Mouse (Mus musculus): Measurements from ENCODE around the gene Gm7544. TPM values are rescaled to one million over a fixed set of nuclear protein-coding genes. Genes with fewer than 3 reads are reported as not detected.
"Not testable (repeated sequence)": the region's sequence is repeated elsewhere in the genome, so short reads cannot be mapped to it uniquely, and the experiment has no call there.

Gene Gm7544
- total RNA-seq, 2 experiments from 2014 or later: not detected

- ATAC-seq (ENCODE audit: poor library complexity, severe bottlenecking): not testable (repeated sequence)
Observed at GRCm38 (mm10) chr1:82930558-82930957, 25.3 kb downstream of the Gm7544 start.

DNA sequence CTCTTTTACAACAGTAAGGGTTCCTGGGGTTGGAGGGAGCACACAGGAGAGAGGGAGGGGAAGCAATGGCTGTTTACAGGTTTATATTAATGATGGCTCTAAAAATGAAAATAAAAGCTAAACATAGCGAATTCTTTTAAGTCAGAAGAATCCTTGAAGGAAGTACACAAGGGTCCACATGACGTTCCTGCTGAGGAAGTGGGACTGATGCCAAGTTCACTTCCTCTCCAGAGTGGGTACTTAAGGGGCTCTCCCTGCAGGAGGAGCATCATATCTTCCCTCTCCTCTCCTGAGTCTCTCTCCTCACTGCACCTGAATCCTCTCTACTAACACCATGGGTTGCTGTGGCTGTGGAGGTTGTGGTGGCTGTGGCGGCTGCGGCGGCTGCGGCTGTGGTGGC lies 31.2 kb downstream of the Gm7544 start, which contains the start of gene A030014E15Rik:
Gene A030014E15Rik, plus strand, starts transcription at position 268 of the 400 bp plus-strand sequence.
- no peak for ATAC-seq (ENCODE audit: poor library complexity, severe bottlenecking)

DNA sequence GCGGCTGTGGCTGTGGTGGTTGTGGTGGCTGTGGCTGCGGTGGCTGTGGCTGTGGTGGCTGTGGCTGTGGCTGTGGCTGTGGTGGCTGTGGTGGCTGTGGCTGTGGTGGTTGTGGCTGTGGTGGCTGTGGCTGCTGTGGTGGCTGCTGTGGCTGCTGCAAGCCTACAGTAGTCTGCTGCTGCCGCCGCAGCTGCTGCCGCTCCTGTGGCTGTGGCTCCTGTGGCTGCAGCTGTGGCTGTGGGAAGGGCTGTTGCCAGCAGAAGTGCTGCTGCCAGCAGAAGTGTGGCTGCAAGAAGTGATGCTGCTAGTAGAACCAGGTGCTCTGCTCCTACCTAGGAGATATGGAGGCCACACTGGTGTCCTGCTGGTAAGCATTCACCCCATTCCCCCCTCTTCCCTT lies 42.4 kb downstream of the Gm7544 start:
- ATAC-seq (ENCODE audit: poor library complexity, severe bottlenecking): not testable (repeated sequence)

DNA sequence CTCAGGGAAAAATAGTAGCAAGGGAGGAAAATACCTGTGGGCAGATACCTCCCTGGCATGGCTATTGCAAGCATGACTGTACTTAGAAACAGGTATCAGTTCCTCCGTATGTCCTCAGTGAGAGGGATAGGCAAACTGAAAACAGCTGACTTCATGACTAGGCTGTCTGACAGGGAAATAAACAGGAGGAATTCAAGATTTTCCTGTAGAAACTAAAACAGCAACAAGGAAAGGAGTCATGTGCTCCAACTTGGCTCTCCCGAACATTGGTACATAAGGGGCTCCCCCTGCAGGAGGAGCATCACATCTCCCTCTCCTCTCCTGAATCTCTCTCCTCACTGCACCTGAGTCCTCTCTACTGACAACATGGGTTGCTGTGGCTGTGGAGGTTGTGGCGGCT lies 42.8 kb downstream of the Gm7544 start, which contains the start of gene A030005L19Rik:
Gene A030005L19Rik, plus strand, starts transcription at position 301 of the 400 bp plus-strand sequence.
- no peak for ATAC-seq (ENCODE audit: poor library complexity, severe bottlenecking)

DNA sequence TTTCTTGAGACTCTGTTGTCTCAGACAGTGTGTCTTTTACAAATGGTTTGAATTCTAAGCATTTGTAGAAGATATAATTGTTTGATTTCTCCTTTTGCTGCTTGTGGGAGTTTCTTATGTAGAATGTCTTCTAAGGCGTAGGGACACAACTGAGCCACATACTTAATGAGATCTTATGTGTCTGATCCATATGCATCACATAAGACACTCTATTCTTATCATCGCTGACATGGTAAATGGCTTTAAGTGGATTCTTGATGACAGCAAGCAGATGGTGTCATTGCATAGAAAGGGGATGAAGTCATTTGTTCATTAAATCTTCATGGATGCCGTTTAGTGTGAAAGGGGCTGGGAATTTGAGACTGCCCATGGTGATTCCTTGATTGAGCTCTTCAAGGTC lies 49.9 kb downstream of the Gm7544 start:
- ATAC-seq (ENCODE audit: poor library complexity, severe bottlenecking): no peak

Other genes starting within 250 kb of the Gm7544 start
- 131 and 148 TPM in 2 replicates for gene Mff, start 231.1 kb downstream of the Gm7544 start, total RNA-seq (2015)
- 83.4 and 116 TPM in 2 replicates for gene Mff, start 231.1 kb downstream of the Gm7544 start, total RNA-seq (2017)
- gene Tm4sf20, start 187.6 kb downstream of the Gm7544 start, total RNA-seq (2015): not detected in 2 replicates
- gene Tm4sf20, start 187.6 kb downstream of the Gm7544 start, total RNA-seq (2017): not detected in 2 replicates
- gene Gm47791, start 184.8 kb downstream of the Gm7544 start, total RNA-seq (2015): not detected in 2 replicates
- not detected in 2 replicates for gene Gm47791, start 184.8 kb downstream of the Gm7544 start, total RNA-seq (2017)
- 57.0 and 61.1 TPM in 2 replicates for gene Agfg1, start 116.5 kb downstream of the Gm7544 start, total RNA-seq (2015)
- 48.0 and 48.3 TPM in 2 replicates for gene Agfg1, start 116.5 kb downstream of the Gm7544 start, total RNA-seq (2017)
- 0.31 and 0.34 TPM in 2 replicates for gene A030005L19Rik, start 42.7 kb downstream of the Gm7544 start, total RNA-seq (2015)
- not detected in 2 replicates for gene A030005L19Rik, start 42.7 kb downstream of the Gm7544 start, total RNA-seq (2017)
- not detected in 2 replicates for gene A030014E15Rik, start 31.1 kb downstream of the Gm7544 start, total RNA-seq (2015)
- not detected in 2 replicates for gene A030014E15Rik, start 31.1 kb downstream of the Gm7544 start, total RNA-seq (2017)
- not detected in 2 replicates for gene Gm6217, start 24.6 kb downstream of the Gm7544 start, total RNA-seq (2015)
- gene Gm6217, start 24.6 kb downstream of the Gm7544 start, total RNA-seq (2017): not detected in 2 replicates
- not detected in 2 replicates for gene A030003K21Rik, start 12.6 kb downstream of the Gm7544 start, total RNA-seq (2015)
- gene A030003K21Rik, start 12.6 kb downstream of the Gm7544 start, total RNA-seq (2017): not detected in 2 replicates
- gene Gm47955, start 4.3 kb upstream of the Gm7544 start, total RNA-seq (2015): not detected in 2 replicates
- gene Gm47955, start 4.3 kb upstream of the Gm7544 start, total RNA-seq (2017): not detected in 2 replicates
- gene Gm47959, start 44.5 kb upstream of the Gm7544 start, total RNA-seq (2015): not detected in 2 replicates
- not detected in 2 replicates for gene Gm47959, start 44.5 kb upstream of the Gm7544 start, total RNA-seq (2017)
- not detected in 2 replicates for gene Slc19a3, start 82.4 kb upstream of the Gm7544 start, total RNA-seq (2015)
- gene Slc19a3, start 82.4 kb upstream of the Gm7544 start, total RNA-seq (2017): not detected in 2 replicates
- not detected in 2 replicates for gene Krtap28-10, start 86.5 kb upstream of the Gm7544 start, total RNA-seq (2015)
- gene Krtap28-10, start 86.5 kb upstream of the Gm7544 start, total RNA-seq (2017): not detected in 2 replicates
- gene Gm47969, start 88.9 kb upstream of the Gm7544 start, total RNA-seq (2015): not detected in 2 replicates
- not detected in 2 replicates for gene Gm47969, start 88.9 kb upstream of the Gm7544 start, total RNA-seq (2017)
- not detected in 2 replicates for gene A030005K14Rik, start 103.4 kb upstream of the Gm7544 start, total RNA-seq (2015)
- gene A030005K14Rik, start 103.4 kb upstream of the Gm7544 start, total RNA-seq (2017): not detected in 2 replicates
- gene Krtap28-13, start 104.9 kb upstream of the Gm7544 start, total RNA-seq (2015): not detected in 2 replicates
- gene Krtap28-13, start 104.9 kb upstream of the Gm7544 start, total RNA-seq (2017): not detected in 2 replicates
- gene Ccl20, start 160.8 kb upstream of the Gm7544 start, total RNA-seq (2015): not detected in 2 replicates
- not detected in 2 replicates for gene Ccl20, start 160.8 kb upstream of the Gm7544 start, total RNA-seq (2017)
- not detected in 2 replicates for gene Daw1, start 203.7 kb upstream of the Gm7544 start, total RNA-seq (2015)
- gene Daw1, start 203.7 kb upstream of the Gm7544 start, total RNA-seq (2017): not detected in 2 replicates

Measured in megakaryocyte, adult 5-6 weeks (primary cell).